Mouse (Mus musculus) fat pad, adult 2 months (tissue): ENCODE results near the gene Wnt4.

Experiments
- DNase-seq: peaks from one replicate; pipeline ENCODE4 v3.0.0-alpha.2; 2011; ENCODE audit warnings: low read depth, low spot score; ENCODE audit errors: extremely low read depth

The Wnt4 gene

GRCm38 (mm10) chr4:137277166-137277513 lies at the start of gene Wnt4:
Gene Wnt4, plus strand, starts transcription at chr4:137277489.
- DNase-seq = no peak

- no peak for DNase-seq
Observed at GRCm38 (mm10) chr4:137228566-137229115, 48.6 kb upstream of the Wnt4 start.

GRCm38 (mm10) chr4:137231494-137232470 lies 45.5 kb upstream of the Wnt4 start:
- DNase-seq = no peak

- no peak for DNase-seq
Observed at GRCm38 (mm10) chr4:137233632-137234031, 43.7 kb upstream of the Wnt4 start.

- no peak for DNase-seq
Observed at GRCm38 (mm10) chr4:137234444-137234843, 42.8 kb upstream of the Wnt4 start.

- DNase-seq = no peak
Observed at GRCm38 (mm10) chr4:137235368-137235767, 41.9 kb upstream of the Wnt4 start.

GRCm38 (mm10) chr4:137244883-137245282 lies 32.4 kb upstream of the Wnt4 start:
- DNase-seq = no peak

- no peak for DNase-seq
Observed at GRCm38 (mm10) chr4:137250333-137250732, 27.0 kb upstream of the Wnt4 start.

- DNase-seq = no peak
Observed at GRCm38 (mm10) chr4:137250849-137251248, 26.4 kb upstream of the Wnt4 start.

- no peak for DNase-seq
Observed at GRCm38 (mm10) chr4:137253601-137254000, 23.7 kb upstream of the Wnt4 start.

- DNase-seq = peak; percentile 73
Observed at GRCm38 (mm10) chr4:137254206-137254976, 22.9 kb upstream of the Wnt4 start.

GRCm38 (mm10) chr4:137255568-137255967 lies 21.7 kb upstream of the Wnt4 start:
- DNase-seq = no peak

- DNase-seq = peak; percentile 92
Observed at GRCm38 (mm10) chr4:137261826-137262225, 15.5 kb upstream of the Wnt4 start.

- DNase-seq = no peak
Observed at GRCm38 (mm10) chr4:137264066-137264465, 13.2 kb upstream of the Wnt4 start.

- DNase-seq = no peak
Observed at GRCm38 (mm10) chr4:137265116-137265515, 12.2 kb upstream of the Wnt4 start.

GRCm38 (mm10) chr4:137268541-137268940 lies 8.7 kb upstream of the Wnt4 start:
- no peak for DNase-seq

- DNase-seq = no peak
Observed at GRCm38 (mm10) chr4:137271856-137272255, 5.4 kb upstream of the Wnt4 start.

GRCm38 (mm10) chr4:137274304-137274703 lies 3.0 kb upstream of the Wnt4 start:
- DNase-seq = no peak

- DNase-seq = no peak
Observed at GRCm38 (mm10) chr4:137276443-137277165, 685 bp upstream of the Wnt4 start.

GRCm38 (mm10) chr4:137277600-137278143 lies 383 bp downstream of the Wnt4 start:
- DNase-seq = no peak
